Mouse (Mus musculus) liver, embryonic 14 days (tissue): ENCODE results near the gene Nudc. TPM values are rescaled to one million over a fixed set of nuclear protein-coding genes. Genes with fewer than 3 reads are reported as not detected.

Experiments
- polyA plus RNA-seq: library from polyadenylated mRNA; depleted of rRNA; stranded (reverse); fragments of >200 nt; gene quantifications from 2 replicates; pipeline ENCODE4 v1.2.3, GENCODE M21; 2012; rRNA removed

Nudc gene
- polyA plus RNA-seq, result 139 and 147 TPM in 2 replicates

GRCm38 (mm10) chr4:133545272-133546231 lies at the start of gene Nudc:
Gene Nudc, minus strand, starts transcription at chr4:133545996.

GRCm38 (mm10) chr4:133584059-133584951 lies 38.5 kb upstream of the Nudc start, which contains the start of gene Gpn2:
Gene Gpn2, plus strand, starts transcription at chr4:133584362.

GRCm38 (mm10) chr4:133574070-133574842 lies 28.5 kb upstream of the Nudc start, which contains the start of gene Gpatch3:
Gene Gpatch3, plus strand, starts transcription at chr4:133574745.

GRCm38 (mm10) chr4:133552768-133553447 lies 7.1 kb upstream of the Nudc start, which contains the start of gene Nr0b2:
Gene Nr0b2, plus strand, starts transcription at chr4:133553376.

GRCm38 (mm10) chr4:133518601-133519368 lies 27.0 kb downstream of the Nudc start, which contains the start of gene Kdf1:
Gene Kdf1, plus strand, starts transcription at chr4:133518963.

GRCm38 (mm10) chr4:133498160-133498724 lies 47.6 kb downstream of the Nudc start, which contains the start of gene Trnp1:
Gene Trnp1, minus strand, starts transcription at chr4:133498550.

Other genes starting within 250 kb of the Nudc start
- 5.4 and 6.4 TPM in 2 replicates for gene Wdtc1, start 192.5 kb downstream of the Nudc start, polyA plus RNA-seq
- gene Slc9a1, start 176.3 kb downstream of the Nudc start, polyA plus RNA-seq, result 5.6 and 6.9 TPM in 2 replicates
- 0.01 and 0.06 TPM in 2 replicates for gene Tent5b, start 65.9 kb downstream of the Nudc start, polyA plus RNA-seq
- gene Trnp1, start 47.4 kb downstream of the Nudc start, polyA plus RNA-seq, result 0.05 and 0.15 TPM in 2 replicates
- gene Kdf1, start 27.0 kb downstream of the Nudc start, polyA plus RNA-seq, result 0.25 and 0.28 TPM in 2 replicates
- gene Nr0b2, start 7.4 kb upstream of the Nudc start, polyA plus RNA-seq, result 0.32 and 0.50 TPM in 2 replicates
- 3.1 and 3.7 TPM in 2 replicates for gene Gpatch3, start 28.7 kb upstream of the Nudc start, polyA plus RNA-seq
- gene Gpn2, start 38.4 kb upstream of the Nudc start, polyA plus RNA-seq, result 12.7 and 14.3 TPM in 2 replicates
- 0.36 and 0.89 TPM in 2 replicates for gene Sfn, start 56.2 kb upstream of the Nudc start, polyA plus RNA-seq
- 3.5 TPM in 2 replicates for gene Zdhhc18, start 104.2 kb upstream of the Nudc start, polyA plus RNA-seq
- gene Pigv, start 126.7 kb upstream of the Nudc start, polyA plus RNA-seq, result 3.1 and 3.8 TPM in 2 replicates
- 9.7 and 12.6 TPM in 2 replicates for gene Arid1a, start 210.8 kb upstream of the Nudc start, polyA plus RNA-seq